Mouse (Mus musculus): ENCODE measurements around the gene Fam131b.

The Fam131b gene

GRCm38 (mm10) chr6:42328757-42329156, 4.3 kb upstream of the Fam131b start:
- DNase-seq (ENCODE audit: extremely low read depth, low read depth, low spot score): no peak

DNA sequence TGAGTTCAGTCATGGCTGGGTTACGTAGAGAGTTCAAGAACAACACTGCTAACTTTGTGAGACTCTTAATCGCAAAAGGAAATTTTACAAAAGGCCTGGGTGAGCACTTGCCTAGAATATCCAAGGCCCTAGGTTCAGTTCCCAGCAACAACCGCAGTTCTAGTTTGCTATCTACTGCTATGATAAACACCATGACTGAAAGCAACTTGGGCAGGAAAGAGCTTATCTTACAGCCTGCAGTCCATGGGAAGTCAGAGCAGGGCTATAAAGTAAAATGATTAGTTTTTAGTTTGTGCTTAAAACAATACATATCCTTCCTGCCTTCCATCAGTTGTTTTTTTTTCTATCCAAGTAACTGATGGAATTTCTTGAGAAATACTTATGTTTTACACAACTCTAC, 2.1 kb upstream of the Fam131b start:
- DNase-seq (ENCODE audit: extremely low read depth, low read depth, low spot score): no peak

- DNase-seq (ENCODE audit: extremely low read depth, low read depth, low spot score): no peak
Measured at GRCm38 (mm10) chr6:42325268-42325609, 796 bp upstream of the Fam131b start.

DNA sequence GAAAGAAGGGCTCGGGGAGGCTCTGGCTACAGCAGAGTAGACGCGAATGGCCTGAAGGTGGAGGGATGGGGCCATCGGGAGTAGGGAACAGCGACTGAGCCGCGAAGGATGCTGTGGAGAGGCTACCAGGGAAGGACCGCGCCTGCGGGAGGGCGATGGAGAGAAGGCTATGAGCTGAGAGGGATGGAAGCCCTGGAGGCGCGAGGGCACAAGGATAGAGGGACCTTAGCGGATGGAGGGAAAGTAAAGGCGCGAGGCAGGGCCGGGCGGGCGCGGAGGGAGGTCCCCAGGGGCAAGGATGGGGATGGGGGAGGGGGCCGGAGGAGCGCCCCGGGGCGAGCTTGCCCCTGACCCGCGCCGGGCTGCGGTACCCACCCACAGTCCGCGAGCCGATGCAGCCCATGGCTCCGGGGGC, 369 bp downstream of the Fam131b start:
- DNase-seq (ENCODE audit: extremely low read depth, low read depth, low spot score): no peak

DNA sequence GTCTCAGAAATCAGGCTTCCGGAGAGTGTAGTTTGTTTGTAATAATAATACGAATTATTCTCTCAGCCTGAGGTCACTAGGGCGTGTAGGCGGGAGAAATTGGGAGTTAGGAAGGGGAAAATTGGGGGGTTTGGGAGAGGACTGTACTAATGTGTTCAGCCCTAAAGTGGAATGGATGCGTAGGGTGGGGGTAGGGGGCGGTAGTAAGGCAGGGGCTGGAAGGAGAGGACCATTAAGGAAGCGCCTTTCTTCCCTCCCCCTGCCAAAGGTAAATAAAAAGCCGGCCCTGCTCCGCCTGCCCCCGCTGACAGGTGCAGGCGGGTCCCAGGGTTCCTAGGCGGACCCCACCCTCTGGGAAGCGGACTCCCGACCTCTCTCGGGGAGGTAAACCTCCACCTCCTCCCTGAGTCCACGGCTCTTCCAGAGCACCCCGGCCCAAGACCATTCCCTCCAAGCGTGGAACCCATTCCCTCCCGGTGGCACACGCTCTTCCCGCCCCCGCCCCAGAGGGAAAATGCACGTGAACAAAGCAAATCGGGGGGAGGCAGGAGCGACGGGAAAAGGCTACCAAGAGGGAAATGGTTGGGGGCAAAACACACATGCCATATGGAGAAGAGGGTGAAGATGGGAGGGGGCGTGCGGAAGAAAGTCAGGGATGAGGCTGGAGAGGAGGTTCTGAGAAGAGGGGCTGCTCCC, 924 bp downstream of the Fam131b start:
- DNase-seq (ENCODE audit: extremely low read depth, low read depth, low spot score): no peak

DNA sequence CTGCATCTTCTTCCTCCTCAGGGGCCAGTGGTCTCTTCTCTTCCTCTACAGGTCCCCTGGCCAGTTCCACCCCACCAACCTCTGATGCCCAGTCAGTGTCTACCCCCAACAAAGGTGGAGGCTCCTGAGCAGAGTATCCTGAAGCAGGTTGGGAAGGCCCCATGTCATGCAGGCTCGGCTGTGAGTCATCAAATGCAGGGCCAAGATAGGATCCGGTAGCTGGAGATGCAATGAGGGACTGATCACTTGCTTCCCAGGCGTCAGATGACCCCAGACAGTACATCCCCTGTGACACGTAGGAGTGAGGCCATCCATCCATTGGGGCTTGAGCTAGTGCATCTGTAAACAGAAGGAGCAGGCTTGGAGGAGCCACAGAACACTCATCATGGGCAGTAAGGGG, 6.2 kb downstream of the Fam131b start:
- DNase-seq (ENCODE audit: extremely low read depth, low read depth, low spot score): no peak

DNA sequence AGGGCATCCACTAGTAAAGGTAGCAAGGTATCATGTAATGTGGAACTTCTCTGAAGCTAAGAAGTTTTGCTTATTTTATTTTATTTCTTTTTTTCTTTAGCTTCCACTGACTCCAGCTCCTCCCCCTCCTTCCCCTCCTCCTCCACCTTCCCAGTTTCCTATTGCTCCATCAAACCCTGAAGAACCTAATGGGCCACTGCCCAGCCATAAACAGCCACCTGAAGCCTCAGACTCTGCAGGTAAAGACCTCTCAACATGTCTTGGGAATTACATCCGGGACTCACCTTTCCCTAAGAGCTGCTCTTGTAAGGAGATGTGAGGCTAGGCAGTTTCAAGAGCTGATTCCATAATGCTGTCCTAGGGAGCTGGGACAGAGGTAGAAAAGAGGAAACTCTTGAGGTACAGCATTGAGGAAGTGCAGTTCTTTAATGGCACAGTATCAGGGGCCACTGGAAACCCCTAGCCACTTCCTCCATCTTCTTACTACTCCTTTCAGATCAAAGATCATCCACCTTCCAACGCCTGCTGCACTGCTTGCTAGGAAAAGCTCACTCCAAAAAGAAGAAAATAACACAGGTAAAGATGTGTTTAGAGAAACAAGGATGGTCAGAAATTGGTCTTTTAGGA, 13.9 kb downstream of the Fam131b start:
- no peak for DNase-seq (ENCODE audit: extremely low read depth, low read depth, low spot score)

DNA sequence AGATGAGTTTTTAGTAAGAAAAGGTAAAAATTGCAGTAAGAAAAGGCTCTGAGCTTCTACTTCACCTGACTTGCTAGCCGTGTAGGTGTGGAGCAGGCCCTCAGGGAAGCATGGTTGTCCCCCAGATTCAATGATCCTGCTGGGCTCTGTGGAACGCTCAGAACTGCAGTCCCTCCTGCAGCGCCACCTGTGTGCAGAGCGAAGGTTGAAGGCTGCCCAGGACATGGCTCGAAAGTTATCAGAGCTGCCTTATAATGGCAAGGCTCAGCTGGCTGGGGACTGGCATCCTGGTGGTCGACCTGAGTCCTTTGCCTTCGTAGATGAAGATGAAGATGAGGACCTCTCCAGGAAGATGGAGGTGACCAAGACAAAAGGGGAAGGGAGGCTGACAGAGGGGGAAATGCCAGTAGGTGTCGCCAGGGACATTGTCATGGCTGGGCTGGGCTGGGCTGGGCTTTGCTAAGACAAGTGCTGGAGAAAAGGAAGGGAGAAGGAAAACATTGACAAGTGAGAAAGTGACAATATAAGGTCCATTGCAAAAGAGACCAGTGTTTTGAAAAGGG, 14.5 kb downstream of the Fam131b start:
- DNase-seq (ENCODE audit: extremely low read depth, low read depth, low spot score): no peak

DNA sequence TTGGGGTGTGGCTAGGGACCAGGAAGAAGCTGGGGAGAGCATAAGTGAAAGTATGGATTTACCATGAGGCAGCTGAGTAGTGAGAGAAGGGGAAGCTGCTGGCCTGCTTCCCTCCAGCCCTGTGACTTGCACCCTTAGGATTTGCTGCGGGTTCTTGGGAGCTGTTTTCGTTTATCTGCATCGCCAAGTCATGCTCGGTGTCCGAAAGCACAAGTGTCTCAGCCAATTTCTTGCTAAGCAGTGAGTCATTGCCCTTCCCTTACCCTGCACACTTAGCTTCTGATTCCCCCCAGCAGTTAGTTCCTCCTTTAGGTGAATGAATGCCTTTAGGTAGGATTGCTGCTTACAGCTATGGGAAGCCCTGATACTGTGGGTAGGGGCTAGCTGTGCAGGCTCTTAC, 25.1 kb downstream of the Fam131b start:
- no peak for DNase-seq (ENCODE audit: extremely low read depth, low read depth, low spot score)

GRCm38 (mm10) chr6:42295549-42296094, 28.8 kb downstream of the Fam131b start:
- no peak for DNase-seq (ENCODE audit: extremely low read depth, low read depth, low spot score)

GRCm38 (mm10) chr6:42293327-42293726, 31.1 kb downstream of the Fam131b start:
- no peak for DNase-seq (ENCODE audit: extremely low read depth, low read depth, low spot score)

GRCm38 (mm10) chr6:42287562-42287961, 36.9 kb downstream of the Fam131b start:
- no peak for DNase-seq (ENCODE audit: extremely low read depth, low read depth, low spot score)

- no peak for DNase-seq (ENCODE audit: extremely low read depth, low read depth, low spot score)
Measured at GRCm38 (mm10) chr6:42286448-42286847, 38.0 kb downstream of the Fam131b start, which contains the start of gene Clcn1. Gene Clcn1 (plus strand): TSS chr6:42286685.

GRCm38 (mm10) chr6:42282865-42283528, 41.4 kb downstream of the Fam131b start:
- no peak for DNase-seq (ENCODE audit: extremely low read depth, low read depth, low spot score)

DNA sequence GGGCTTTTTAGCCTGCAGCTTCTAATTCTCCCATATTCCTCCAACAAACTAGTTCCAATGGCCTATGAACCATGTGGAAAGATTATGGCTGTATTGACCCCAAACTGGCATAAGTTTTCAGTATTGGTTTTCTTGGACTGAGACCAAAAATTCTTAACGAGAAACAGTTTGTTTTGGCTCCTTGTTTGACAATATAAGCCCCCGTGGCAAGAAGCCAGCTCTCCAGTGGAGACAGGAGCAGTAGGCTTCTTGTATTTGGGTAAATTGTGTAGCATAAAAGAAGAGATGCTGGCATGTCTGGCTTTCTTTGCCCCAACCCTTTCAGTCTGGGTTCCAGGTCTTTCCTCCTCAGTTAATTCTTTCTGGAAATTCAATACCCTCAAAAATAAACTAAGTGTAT, 48.3 kb downstream of the Fam131b start:
- no peak for DNase-seq (ENCODE audit: extremely low read depth, low read depth, low spot score)

DNA sequence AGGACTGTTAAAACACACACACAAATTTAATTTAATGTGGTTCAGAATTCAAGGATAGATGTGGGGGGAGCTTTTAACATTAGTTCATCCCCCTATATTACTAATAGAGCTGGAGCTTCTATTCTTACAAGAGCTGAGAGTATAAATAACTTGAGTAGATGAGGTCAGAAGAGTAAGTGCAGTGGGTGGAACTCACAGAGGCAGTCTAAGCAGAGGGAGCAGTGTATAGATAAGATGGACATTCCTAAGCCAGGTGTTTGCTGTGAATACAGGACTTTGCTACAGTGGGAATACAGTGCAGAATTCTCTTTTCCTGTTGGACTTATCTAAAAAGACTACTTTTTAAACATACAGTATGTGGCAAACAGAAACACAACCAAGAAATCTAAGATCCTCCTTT, 53.6 kb downstream of the Fam131b start:
- no peak for DNase-seq (ENCODE audit: extremely low read depth, low read depth, low spot score)

- DNase-seq (ENCODE audit: extremely low read depth, low read depth, low spot score): no peak
Measured at GRCm38 (mm10) chr6:42265391-42266330, 58.8 kb downstream of the Fam131b start.
